Mouse (Mus musculus) Patski (cell line): Measurements from ENCODE around the gene Svs3b. TPM values are rescaled to one million over a fixed set of nuclear protein-coding genes. Genes with fewer than 3 reads are reported as not detected.
"Not testable (repeated sequence)": the region's sequence is repeated elsewhere in the genome, so short reads cannot be mapped to it uniquely, and the experiment has no call there.

Experiments used
- ATAC-seq: fragments of 100-300 bp; one replicate; pipeline ENCODE4 v1.8.0; 2021
- CTCF ChIA-PET: fragments of 350-600 bp; sonication (Branson Sonifier 250); formaldehyde crosslinking; loops from one replicate; lab custom pipeline; 2022; ENCODE audit warnings: inconsistent platforms; lab: Charles Lee
- POLR2A ChIA-PET: fragments of 350-600 bp; sonication (Branson Sonifier 250); formaldehyde crosslinking; loops from one replicate; lab custom pipeline; 2022; ENCODE audit warnings: antibody characterized with exemption, inconsistent platforms; lab: Charles Lee
- DNase-seq: peaks from one replicate; pipeline ENCODE4 v3.0.0-alpha.2; 2011; ENCODE audit warnings: low read depth, low spot score
- H3K27me3 ChIP-seq: fragments of 371-371 bp; one replicate; pipeline ENCODE4 v1.5.1; 2021
- CTCF ChIP-seq: fragments of 100-300 bp; IDR thresholded peaks from one replicate; pipeline ENCODE4 v1.5.1; 2021
- in situ Hi-C: fragments of 300-500 bp; cut with MboI; formaldehyde crosslinking; loops from 3 replicates; pipeline ENCODE4 v1.11.1; 2018; ENCODE audit warnings: low pct_unique_long_range_greater_than_20kb, mixed read lengths
- polyA plus RNA-seq: library from polyadenylated mRNA; unstranded; gene quantifications from one replicate; pipeline ENCODE4 v1.2.3, GENCODE M21; 2021

The Svs3b gene
- polyA plus RNA-seq, result not detected

DNA sequence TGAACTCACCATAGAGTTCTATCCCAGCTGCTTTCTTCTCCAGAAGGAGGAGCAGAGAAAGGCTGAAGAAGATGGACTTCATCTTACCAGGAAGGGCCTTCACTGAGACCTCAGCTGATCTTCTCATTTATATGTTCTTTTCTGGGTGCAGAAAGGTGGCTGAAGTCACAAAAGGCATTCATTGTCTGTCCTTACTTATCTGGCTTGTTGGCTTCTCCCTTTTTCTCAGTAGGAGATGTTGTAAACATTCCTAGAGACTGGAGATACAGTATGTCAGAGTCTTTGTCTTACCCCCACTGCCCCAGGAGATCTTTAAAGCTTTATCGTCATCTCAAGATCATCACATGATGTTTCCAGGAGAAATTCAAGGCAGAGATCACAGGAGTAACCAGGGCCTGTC lies at the start of gene Svs3b:
TSS of gene Svs3b (minus strand) at position 101 of the 400 bp plus-strand sequence.
- ATAC-seq, in situ Hi-C loops, CTCF ChIA-PET, DNase-seq, POLR2A ChIA-PET: not testable (repeated sequence)
- H3K27me3 ChIP-seq, result peaks cover 26% of the 10 kb centered on the region

DNA sequence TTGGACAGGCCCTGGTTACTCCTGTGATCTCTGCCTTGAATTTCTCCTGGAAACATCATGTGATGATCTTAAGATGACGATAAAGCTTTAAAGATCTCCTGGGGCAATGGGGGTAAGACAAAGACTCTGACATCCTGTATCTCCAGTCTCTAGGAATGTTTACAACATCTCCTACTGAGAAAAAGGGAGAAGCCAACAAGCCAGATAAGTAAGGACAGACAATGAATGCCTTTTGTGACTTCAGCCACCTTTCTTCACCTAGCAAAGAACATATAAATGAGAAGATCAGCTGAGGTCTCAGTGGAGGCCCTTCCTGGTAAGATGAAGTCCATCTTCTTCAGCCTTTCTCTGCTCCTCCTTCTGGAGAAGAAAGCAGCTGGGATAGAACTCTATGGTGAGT lies 32.5 kb upstream of the Svs3b start, which contains the start of gene Svs3a:
TSS of gene Svs3a (plus strand) at position 301 of the 400 bp plus-strand sequence.
- POLR2A ChIA-PET, DNase-seq, in situ Hi-C loops, ATAC-seq, CTCF ChIA-PET: not testable (repeated sequence)
- peaks cover 12% of the 10 kb centered on the region for H3K27me3 ChIP-seq

DNA sequence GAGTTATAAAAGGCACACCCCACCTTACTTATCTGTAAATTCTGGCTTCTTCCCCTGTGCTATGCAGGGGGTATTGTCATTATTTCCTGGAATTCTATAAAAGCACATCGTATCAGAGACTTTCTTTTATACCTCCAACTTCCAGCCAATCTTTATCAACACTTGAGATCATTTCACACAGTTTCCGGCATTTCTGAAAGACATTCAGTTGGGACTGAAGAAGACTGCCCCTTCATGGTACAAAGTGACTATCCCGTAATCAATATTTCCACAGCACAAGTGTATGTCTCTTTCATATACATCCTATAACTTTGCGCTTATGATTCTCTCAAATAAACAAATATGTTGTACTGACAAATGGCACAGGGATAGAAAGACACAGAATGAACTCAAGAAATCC lies 21.9 kb upstream of the Svs3b start, which contains the start of gene Svs4:
TSS of gene Svs4 (minus strand) at position 101 of the 400 bp plus-strand sequence.
- POLR2A ChIA-PET, result interaction anchor here (0.6 kb wide), 1 partner anchor 64 kb away, joined by 3 read pairs; no protein-coding TSS in a partner anchor
- H3K27me3 ChIP-seq, result peaks cover 26% of the 10 kb centered on the region
- TF ChIP-seq CTCF, result no peak
- DNase-seq (no peak), ATAC-seq (no peak)
- in situ Hi-C loops, result no loop called here
- CTCF ChIA-PET, result no interaction called here

DNA sequence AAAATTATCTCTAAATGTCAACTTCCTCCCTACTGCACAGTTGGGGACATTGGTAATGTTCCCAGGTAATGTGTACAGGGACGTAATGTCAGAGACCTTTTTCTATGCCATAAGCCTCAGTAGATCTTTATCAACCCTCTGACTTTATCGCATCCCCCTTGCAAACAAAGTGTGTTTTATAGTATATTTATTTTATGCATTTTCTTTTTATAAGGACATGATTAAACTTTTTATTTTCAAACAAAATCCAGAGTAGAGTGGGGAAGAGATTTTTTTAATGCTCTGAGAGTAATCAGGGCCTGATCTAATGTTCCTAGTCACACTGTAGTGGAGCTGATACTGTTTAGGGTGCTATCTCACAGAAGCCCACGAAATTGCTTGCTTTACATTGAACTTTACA lies 18.1 kb downstream of the Svs3b start, which contains the start of gene Svs2:
TSS of gene Svs2 (minus strand) at position 101 of the 400 bp plus-strand sequence.
- POLR2A ChIA-PET, result no interaction called here
- in situ Hi-C loops, result no loop called here
- DNase-seq (no peak), ATAC-seq (no peak)
- peaks cover 20% of the 10 kb centered on the region for H3K27me3 ChIP-seq
- CTCF ChIA-PET, result no interaction called here
- TF ChIP-seq CTCF, result no peak

DNA sequence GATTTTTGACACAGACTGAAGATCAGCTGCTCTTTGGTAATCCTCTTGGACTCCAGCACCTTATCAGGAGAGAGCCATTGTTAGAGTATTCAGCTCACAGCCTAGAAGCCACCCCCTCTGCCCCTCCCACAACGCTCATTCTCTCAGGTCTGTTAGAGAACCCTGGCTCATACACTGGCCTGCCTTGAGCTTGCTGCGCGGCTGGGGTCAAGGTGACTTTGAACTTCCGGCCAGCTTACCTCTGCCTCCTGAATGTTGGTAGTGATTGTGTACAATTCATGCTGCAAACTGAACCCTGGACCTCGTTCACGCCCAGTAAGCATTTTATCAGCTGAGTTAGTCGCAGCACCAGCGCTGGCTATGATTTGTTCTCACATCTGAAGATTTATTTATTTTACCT lies 23.8 kb downstream of the Svs3b start:
- POLR2A ChIA-PET, result no interaction called here
- peaks cover 15% of the 10 kb centered on the region for H3K27me3 ChIP-seq
- in situ Hi-C loops, result no loop called here
- TF ChIP-seq CTCF, result no peak
- CTCF ChIA-PET, result no interaction called here
- DNase-seq (no peak), ATAC-seq (no peak)

DNA sequence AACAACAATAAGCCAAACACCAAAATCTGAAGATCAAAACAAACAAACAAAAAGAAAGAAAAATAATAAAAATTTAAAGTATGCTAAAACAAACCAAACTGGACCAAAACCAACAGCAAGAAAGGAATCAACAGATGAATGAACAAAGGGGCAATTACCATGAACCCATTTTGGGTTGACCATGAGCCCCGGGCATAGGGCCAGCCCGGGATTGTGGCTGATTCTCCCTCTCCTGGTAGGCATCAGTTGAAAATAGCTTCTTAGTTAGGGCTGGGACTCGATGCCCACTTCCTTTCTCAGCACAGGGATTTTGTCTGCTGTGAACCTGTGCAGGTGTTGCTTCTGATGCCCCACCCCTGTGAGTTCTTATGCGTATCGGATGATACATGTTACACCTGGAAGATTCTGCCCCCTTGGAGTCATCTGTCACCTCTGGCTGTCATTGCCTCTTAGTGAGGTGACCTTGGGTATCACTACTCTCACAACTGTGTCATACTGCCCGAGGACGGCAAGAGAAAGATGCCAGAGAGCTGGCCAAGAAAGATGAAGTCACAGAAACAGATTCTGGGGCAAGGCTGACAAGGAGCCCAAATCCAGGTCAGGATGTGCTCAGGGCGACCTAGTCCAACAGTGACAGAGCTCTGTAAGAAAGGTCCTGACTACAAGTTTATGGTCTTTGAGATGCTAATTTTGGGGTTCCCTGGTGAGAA lies 27.9 kb downstream of the Svs3b start:
- DNase-seq (no peak), ATAC-seq (no peak)
- ChIA-PET CTCF (no interaction called here), POLR2A (no interaction called here)
- TF ChIP-seq CTCF, result no peak
- H3K27me3 ChIP-seq, result peaks cover 14% of the 10 kb centered on the region
- in situ Hi-C loops, result no loop called here

DNA sequence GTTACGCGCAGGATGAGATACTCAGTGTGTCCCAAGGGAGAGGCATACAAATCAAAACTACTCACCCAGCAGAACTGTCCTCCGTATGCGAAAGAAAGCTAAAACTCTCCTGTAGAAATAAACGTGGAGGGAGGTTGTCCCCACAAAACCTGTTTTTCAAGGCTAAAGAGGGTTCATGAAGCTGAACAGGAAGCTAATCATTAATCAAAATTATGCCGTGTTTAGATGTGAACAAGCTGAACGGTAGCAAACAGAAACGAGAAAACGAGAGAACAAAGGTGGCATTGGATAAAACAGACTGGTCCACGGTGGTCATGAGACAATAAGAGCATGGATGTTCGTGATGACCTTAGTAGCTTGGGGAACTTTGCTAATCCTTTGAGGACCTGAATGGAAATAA lies 34.9 kb downstream of the Svs3b start, which contains the start of gene Wfdc15b:
TSS of gene Wfdc15b (minus strand) at position 139 of the 400 bp plus-strand sequence.
- ChIA-PET POLR2A (no interaction called here), CTCF (no interaction called here)
- ATAC-seq (no peak), DNase-seq (no peak)
- in situ Hi-C loops, result no loop called here
- peaks cover 14% of the 10 kb centered on the region for H3K27me3 ChIP-seq
- TF ChIP-seq CTCF, result no peak

DNA sequence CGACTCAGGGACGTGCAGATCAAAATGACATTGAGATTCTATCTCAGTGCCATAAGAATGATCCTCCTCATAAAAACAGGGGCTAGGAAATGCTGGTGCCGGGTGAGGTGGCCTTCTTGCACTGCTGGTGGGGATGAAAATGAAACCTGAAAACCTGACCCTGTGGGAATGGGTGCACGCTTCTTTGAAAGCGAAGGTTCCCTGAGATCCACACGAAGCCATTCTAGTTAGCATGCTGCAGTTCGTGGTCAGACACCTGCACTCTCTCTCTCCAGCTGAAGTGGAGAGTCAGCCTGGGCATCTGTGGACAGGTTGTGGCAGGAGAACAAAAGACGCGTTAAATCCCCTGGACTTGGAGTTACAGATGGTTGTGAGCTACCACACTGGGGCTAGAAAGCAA lies 37.1 kb downstream of the Svs3b start:
- ChIA-PET CTCF (no interaction called here), POLR2A (no interaction called here)
- peaks cover 20% of the 10 kb centered on the region for H3K27me3 ChIP-seq
- DNase-seq, result no peak
- in situ Hi-C loops, result no loop called here
- TF ChIP-seq CTCF, result no peak
- no peak for ATAC-seq

DNA sequence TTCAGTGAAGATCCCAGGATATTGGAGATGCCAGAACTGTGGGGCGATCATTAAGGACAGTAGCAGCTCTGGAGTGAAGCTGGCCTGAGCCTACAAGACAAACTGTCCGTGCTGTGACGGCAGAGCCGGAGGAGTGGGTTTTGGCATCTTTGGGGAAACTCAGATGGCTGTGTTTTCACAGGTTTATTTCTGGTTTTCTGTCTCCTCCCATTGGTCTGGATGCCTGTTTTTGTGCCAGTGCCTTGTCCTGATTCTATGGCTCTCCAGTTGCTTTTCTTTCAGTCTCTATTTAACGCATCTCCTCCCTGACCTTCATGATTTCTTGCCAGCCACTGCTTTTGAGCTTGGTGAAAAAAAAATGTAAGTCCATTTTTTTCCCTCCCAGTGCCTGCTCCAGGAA lies 43.7 kb downstream of the Svs3b start:
- no peak for DNase-seq
- in situ Hi-C loops, result no loop called here
- CTCF ChIA-PET, result no interaction called here
- POLR2A ChIA-PET, result interaction anchor here (0.6 kb wide), 1 partner anchor 441 kb away, joined by 3 read pairs; no protein-coding TSS in a partner anchor
- no peak for TF ChIP-seq CTCF
- H3K27me3 ChIP-seq, result peaks cover 9% of the 10 kb centered on the region
- ATAC-seq, result no peak

DNA sequence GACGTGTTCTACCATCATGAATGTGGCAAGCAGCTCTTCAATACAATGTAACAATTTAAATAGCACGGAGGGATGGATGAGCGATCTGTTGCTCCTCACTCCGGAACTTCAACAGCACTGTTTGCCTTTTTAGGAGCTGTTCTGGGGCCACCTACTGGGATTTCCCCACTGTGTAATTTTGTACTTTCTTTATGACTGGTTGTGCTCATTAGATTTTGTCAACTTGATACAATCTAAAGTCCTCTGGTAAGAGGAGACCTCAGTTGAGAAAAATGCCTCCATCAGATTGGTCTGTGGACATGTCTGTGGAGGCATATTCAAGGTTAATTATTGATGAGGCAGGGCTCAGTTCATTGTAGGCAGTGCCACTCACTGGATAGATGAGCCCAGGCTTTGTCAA lies 45.5 kb downstream of the Svs3b start:
- no peak for ATAC-seq
- in situ Hi-C loops, result no loop called here
- CTCF ChIA-PET, result no interaction called here
- TF ChIP-seq CTCF, result no peak
- POLR2A ChIA-PET, result no interaction called here
- DNase-seq, result no peak
- H3K27me3 ChIP-seq, result peaks cover 15% of the 10 kb centered on the region

DNA sequence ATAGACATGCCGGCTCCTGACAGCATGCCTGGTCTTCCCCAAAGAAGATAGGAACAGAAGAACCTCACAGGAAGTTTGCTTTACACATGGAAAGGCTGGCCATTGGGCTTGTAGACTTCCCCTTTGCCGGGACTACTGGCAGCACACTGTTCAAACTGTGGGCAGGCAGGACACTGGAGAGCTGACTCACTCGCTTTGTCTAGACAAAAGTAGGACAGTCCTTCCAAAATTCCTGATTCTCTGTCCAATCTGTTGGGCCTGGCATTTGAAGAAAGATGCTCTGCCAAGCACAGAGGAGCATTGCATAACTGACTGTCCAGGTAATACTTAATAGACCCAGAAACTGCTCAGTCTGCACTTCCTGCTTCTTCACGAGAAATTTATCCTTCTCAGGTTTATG lies 49.8 kb downstream of the Svs3b start:
- ATAC-seq, result no peak
- DNase-seq, result peak; percentile 9

DNA sequence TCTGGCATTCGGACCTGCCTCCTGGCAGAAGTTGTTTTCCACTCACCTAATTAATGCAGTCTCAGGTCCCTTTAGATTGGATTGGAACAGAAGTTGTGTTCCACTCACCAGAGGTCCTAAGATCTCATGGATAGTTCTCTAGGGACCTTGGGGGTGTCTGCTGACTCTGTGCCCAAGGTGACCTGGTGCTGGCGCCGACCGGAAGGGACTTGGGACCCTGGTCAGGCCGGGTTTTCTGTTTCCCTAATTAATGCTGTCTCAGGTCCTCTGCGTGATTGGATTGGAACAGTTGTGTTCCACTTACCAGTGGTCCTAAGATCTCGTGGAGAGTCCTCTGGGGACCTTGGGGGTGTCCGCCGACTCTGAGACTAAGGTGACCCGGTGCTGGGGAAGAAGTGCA lies 50.4 kb downstream of the Svs3b start:
- H3K27me3 ChIP-seq, DNase-seq, ATAC-seq, in situ Hi-C loops, POLR2A ChIA-PET, CTCF ChIA-PET: not testable (repeated sequence)

More for the DNA sequence above, 49.8 kb downstream of the Svs3b start:
- peaks cover 6% of the 10 kb centered on the region for H3K27me3 ChIP-seq
- in situ Hi-C loops, result no loop called here
- TF ChIP-seq CTCF, result no peak
- ChIA-PET CTCF (no interaction called here), POLR2A (no interaction called here)
